Mouse (Mus musculus): Measurements from ENCODE around the gene Rassf3.

GRCm38 (mm10) chr10:121436258-121436645, 39.9 kb downstream of the Rassf3 start:
- TF ChIP-seq POLR2A (IDR thresholded peaks at IDR 0.05; ENCODE audit: low read depth, low read length): no peak
- TF ChIP-seq CTCF (IDR thresholded peaks at IDR 0.05; ENCODE audit: extremely low read depth, insufficient read depth, insufficient read length, insufficient replicate concordance): no peak
